Mouse (Mus musculus): Measurements from ENCODE around the gene Jpt1.

- TF ChIP-seq CEBPB (IDR thresholded peaks at IDR 0.05; ENCODE audit: insufficient read depth, poor library complexity, severe bottlenecking) (no peak), POLR2A (IDR thresholded peaks at IDR 0.05; ENCODE audit: insufficient read length, low read depth) (no peak), MYOD1 (IDR thresholded peaks at IDR 0.05; ENCODE audit: control insufficient read depth in 1 of 3, insufficient read length in 2 of 3, low read depth in 2 of 3) (no peak), MAX (IDR thresholded peaks at IDR 0.05; ENCODE audit: low read depth) (no peak), E2F4 (IDR thresholded peaks at IDR 0.05; ENCODE audit: insufficient read depth) (no peak), USF1 (IDR thresholded peaks at IDR 0.05; ENCODE audit: low read depth) (no peak), REST (IDR thresholded peaks at IDR 0.05; ENCODE audit: insufficient read depth, insufficient read length) (no peak), TCF3 (IDR thresholded peaks at IDR 0.05; ENCODE audit: insufficient read length, low read depth) (no peak)
These were observed 5.4 kb upstream of the Jpt1 start for GRCm38 (mm10) chr11:115519581-115519980.

All from myocyte (in vitro differentiated cells).